In genomic region chr11:109514064-109514612, GRCm38 (mm10) we compare ENCODE assay signal across 27 mouse cellular contexts. TPM values are rescaled to one million over a fixed set of nuclear protein-coding genes. Genes with fewer than 3 reads are reported as not detected.
A peak's percentile ranks its signal among the peaks of the same experiment; 100 is the strongest.
DNase-seq lines count a peak whose midpoint lies in the region; ATAC-seq lines count a peak whose summit lies in the region.
"Had no signal": no experiment of that assay in that cellular context is flagged by ENCODE, and none has a peak within 500 bp of the region (broad histone marks: within the 10 kb centered on the region; RNA-seq: fewer than 3 reads in every experiment).

No protein-coding gene starts in this region.

- H3K4me3 ChIP-seq in embryonic facial prominence, embryonic 14.5 days (ENCODE audit: low read depth, low read length), result no peak overlapping the region
- no peak overlapping the region for H3K4me3 ChIP-seq in embryonic facial prominence, embryonic 10.5 days
- H3K4me3 ChIP-seq in lung, embryonic 16.5 days (ENCODE audit: low read length), result no peak overlapping the region
- no peak overlapping the region for H3K4me3 ChIP-seq in intestine, embryonic 16.5 days (ENCODE audit: low read length)
- H3K4me3 ChIP-seq: embryonic facial prominence, embryonic 15.5 days; gastrocnemius, adult 2 months; hindbrain, embryonic 10.5 days; hindbrain, embryonic 13.5 days had no signal

- no peak for ATAC-seq in embryonic facial prominence, embryonic 14.5 days (ENCODE audit: low read depth)
- peak; percentile 54; the same call in 1 of the 2 replicates for ATAC-seq in lung, embryonic 16.5 days (ENCODE audit: low read depth)
- ATAC-seq in intestine, embryonic 16.5 days, result peak; percentile 52; the same call in 1 of the 2 replicates
- ATAC-seq: forebrain, embryonic 14.5 days; forebrain, postnatal 0 days; hindbrain, embryonic 16.5 days had no signal

- H3K4me2 ChIP-seq in embryonic facial prominence, embryonic 14.5 days (ENCODE audit: low read depth, low read length), result no peak overlapping the region
- H3K4me2 ChIP-seq in lung, embryonic 16.5 days (ENCODE audit: low read depth, low read length), result no peak overlapping the region
- H3K4me2 ChIP-seq in intestine, embryonic 16.5 days (ENCODE audit: low read depth, low read length), result no peak overlapping the region
- H3K4me2 ChIP-seq: embryonic facial prominence, embryonic 15.5 days; heart, embryonic 11.5 days; hindbrain, embryonic 13.5 days had no signal

- H3K27me3 ChIP-seq in embryonic facial prominence, embryonic 14.5 days (replicated peaks; ENCODE audit: control insufficient read depth, insufficient read depth, low read length), result no peaks in the 10 kb centered on the region
- no peaks in the 10 kb centered on the region for H3K27me3 ChIP-seq in embryonic facial prominence, embryonic 10.5 days (replicated peaks; ENCODE audit: low read depth, poor library complexity, severe bottlenecking)
- H3K27me3 ChIP-seq in lung, embryonic 16.5 days (ENCODE audit: control insufficient read depth, insufficient read depth, low read depth, low read length), result no peaks in the 10 kb centered on the region
- no peaks in the 10 kb centered on the region for H3K27me3 ChIP-seq in intestine, embryonic 16.5 days (replicated peaks; ENCODE audit: control insufficient read depth, insufficient read depth, low read length)
- H3K27me3 ChIP-seq: CH12.LX; embryonic facial prominence, embryonic 15.5 days; hindbrain, embryonic 13.5 days had no signal

- no peak overlapping the region for H3K27ac ChIP-seq in embryonic facial prominence, embryonic 14.5 days (replicated peaks; ENCODE audit: low read depth, low read length)
- no peak overlapping the region for H3K27ac ChIP-seq in embryonic facial prominence, embryonic 10.5 days (replicated peaks)
- H3K27ac ChIP-seq in lung, embryonic 16.5 days (ENCODE audit: low read length), result no peak overlapping the region
- H3K27ac ChIP-seq in intestine, embryonic 16.5 days (ENCODE audit: low read length), result no peak overlapping the region
- H3K27ac ChIP-seq: embryonic facial prominence, embryonic 15.5 days; gastrocnemius, adult 2 months; hindbrain, embryonic 10.5 days; hindbrain, embryonic 13.5 days had no signal

- DNase-seq in embryonic facial prominence, embryonic 14.5 days (ENCODE audit: low spot score), result peak; percentile 15
- DNase-seq in embryonic facial prominence, embryonic 10.5 days (ENCODE audit: low spot score), result no peak
- no peak for DNase-seq in lung, adult 18-20 months
- DNase-seq in layer of hippocampus, adult 9-10 months (ENCODE audit: low spot score), result no peak
- no peak for DNase-seq in ovary, postnatal 10 days (ENCODE audit: low spot score)
- DNase-seq: adrenal gland, adult 2 months; adrenal gland, postnatal 14 days; cerebellum, adult 11 months; cerebellum, adult 8-10 months; cerebellum, postnatal 10 days; cerebellum, postnatal 36 days; embryo, embryonic 11 days; forebrain, postnatal 0 days; gastrocnemius, adult 2 months; gastrocnemius, postnatal 14 days; heart, adult 11 months; heart, postnatal 36 days had no signal

- no peaks in the 10 kb centered on the region for H3K36me3 ChIP-seq in embryonic facial prominence, embryonic 14.5 days (ENCODE audit: control insufficient read depth, insufficient read depth, low read length)
- no peaks in the 10 kb centered on the region for H3K36me3 ChIP-seq in embryonic facial prominence, embryonic 10.5 days (replicated peaks)
- no peaks in the 10 kb centered on the region for H3K36me3 ChIP-seq in lung, embryonic 16.5 days (ENCODE audit: control insufficient read depth, insufficient read depth, low read length)
- no peaks in the 10 kb centered on the region for H3K36me3 ChIP-seq in intestine, embryonic 16.5 days (ENCODE audit: control insufficient read depth, insufficient read depth, low read length)
- H3K36me3 ChIP-seq: embryonic facial prominence, embryonic 15.5 days; G1E; hindbrain, embryonic 10.5 days; hindbrain, embryonic 13.5 days had no signal

- H3K9me3 ChIP-seq in embryonic facial prominence, embryonic 14.5 days (ENCODE audit: control insufficient read depth, low read length), result 0 out of 2 replicates have a peak, but pooled peaks cover 6% of the 10 kb centered on the region
- H3K9me3 ChIP-seq in embryonic facial prominence, embryonic 10.5 days, result no peaks in the 10 kb centered on the region
- 0 out of 2 replicates have a peak, but pooled peaks cover 2% of the 10 kb centered on the region for H3K9me3 ChIP-seq in lung, embryonic 16.5 days (ENCODE audit: control insufficient read depth, low read length)
- no peaks in the 10 kb centered on the region for H3K9me3 ChIP-seq in intestine, embryonic 16.5 days (ENCODE audit: control insufficient read depth, low read length)
- H3K9me3 ChIP-seq: embryonic facial prominence, embryonic 15.5 days; hindbrain, embryonic 10.5 days; hindbrain, embryonic 13.5 days had no signal

- no peak overlapping the region for H3K9ac ChIP-seq in embryonic facial prominence, embryonic 14.5 days (ENCODE audit: low read depth, low read length)
- no peak overlapping the region for H3K9ac ChIP-seq in lung, embryonic 16.5 days (ENCODE audit: low read length)
- H3K9ac ChIP-seq in intestine, embryonic 16.5 days (ENCODE audit: low read depth, low read length), result no peak overlapping the region
- H3K9ac ChIP-seq: embryonic facial prominence, embryonic 15.5 days; forebrain, postnatal 0 days; hindbrain, embryonic 13.5 days had no signal

- WGBS in embryonic facial prominence, embryonic 14.5 days, result 71% methylated on average over 3 of the region's 3 CpGs
- 89% methylated on average over 3 of the region's 3 CpGs for whole genome bisulfite sequencing in embryonic facial prominence, embryonic 10.5 days
- WGBS in lung, embryonic 16.5 days, result 14% methylated on average over 3 of the region's 3 CpGs
- WGBS in intestine, embryonic 16.5 days, result 30% methylated on average over 3 of the region's 3 CpGs

- H3K4me1 ChIP-seq in embryonic facial prominence, embryonic 14.5 days (ENCODE audit: control insufficient read depth, insufficient read depth, low read length), result no peaks in the 10 kb centered on the region
- H3K4me1 ChIP-seq in embryonic facial prominence, embryonic 10.5 days, result no peaks in the 10 kb centered on the region
- peaks cover 4% of the 10 kb centered on the region for H3K4me1 ChIP-seq in lung, embryonic 16.5 days (replicated peaks; ENCODE audit: control insufficient read depth, insufficient read depth, low read length)
- H3K4me1 ChIP-seq in intestine, embryonic 16.5 days (ENCODE audit: control insufficient read depth, insufficient read depth, low read length), result peaks cover 6% of the 10 kb centered on the region; the same call in 1 of the 2 replicates
- H3K4me1 ChIP-seq: hindbrain, embryonic 10.5 days; hindbrain, embryonic 13.5 days had no signal

RNA-seq across cellular contexts. Expression of gene Slc16a6, which starts 40.7 kb away (rescaled TPM):
- 5.6 and 7.9 TPM in 2 replicates for polyA plus RNA-seq in embryonic facial prominence, embryonic 14.5 days (2014; fragmentation: Nextera tagmentation; extraction: Ambion mirVana)
- polyA plus RNA-seq in embryonic facial prominence, embryonic 10.5 days (2016; fragmentation: Nextera tagmentation; extraction: Ambion mirVana), result 3.8 TPM in 2 replicates
- polyA plus RNA-seq in lung, embryonic 16.5 days (2015; fragmentation: Nextera tagmentation; extraction: Ambion mirVana), result 3.8 and 4.0 TPM in 2 replicates
- polyA plus RNA-seq in intestine, embryonic 16.5 days (2015; fragmentation: Nextera tagmentation; extraction: Ambion mirVana), result 26.6 and 33.9 TPM in 2 replicates

RNA-seq across cellular contexts. Expression of gene Arsg, which starts 41.0 kb away (rescaled TPM):
- polyA plus RNA-seq in embryonic facial prominence, embryonic 14.5 days (2014; fragmentation: Nextera tagmentation; extraction: Ambion mirVana), result 4.3 and 4.7 TPM in 2 replicates
- polyA plus RNA-seq in embryonic facial prominence, embryonic 10.5 days (2016; fragmentation: Nextera tagmentation; extraction: Ambion mirVana), result 1.5 and 1.6 TPM in 2 replicates
- polyA plus RNA-seq in lung, embryonic 16.5 days (2015; fragmentation: Nextera tagmentation; extraction: Ambion mirVana), result 4.0 and 4.7 TPM in 2 replicates
- polyA plus RNA-seq in intestine, embryonic 16.5 days (2015; fragmentation: Nextera tagmentation; extraction: Ambion mirVana), result 3.1 and 4.6 TPM in 2 replicates
